Mouse (Mus musculus): ENCODE data around the gene Alyref2. TPM values are rescaled to one million over a fixed set of nuclear protein-coding genes. Genes with fewer than 3 reads are reported as not detected.

Alyref2 gene
- polyA plus RNA-seq (2011; ENCODE audit: insufficient read length, low read depth, missing spikeins), result 4.0 and 6.1 TPM in 2 replicates

DNA sequence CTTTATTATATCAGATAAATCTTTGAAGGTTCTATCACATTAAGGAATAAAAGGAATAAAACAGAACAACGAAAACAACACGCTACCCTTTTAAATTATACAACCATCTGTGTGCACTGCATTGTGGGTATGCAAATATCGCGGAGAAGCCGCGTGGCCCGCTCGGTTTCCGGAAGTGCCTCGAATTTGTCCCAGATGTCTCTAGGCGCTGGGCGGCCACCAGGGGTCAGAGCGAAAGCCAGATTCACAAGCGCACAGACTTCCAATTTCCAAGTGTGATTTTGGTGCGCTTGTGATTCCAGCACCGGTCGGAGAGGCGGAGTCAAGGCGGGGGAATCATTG, at the start of gene Alyref2:
Gene Alyref2 (plus strand): TSS at position 229 of the 342 bp plus-strand sequence.
- Histone ChIP-seq H3K4me1 (ENCODE audit: control insufficient read depth, insufficient read depth, low read length) (no peaks in the 10 kb centered on the region), H3K4me3 (ENCODE audit: insufficient read depth, low read length) (peak within 1 kb of the TSS; percentile 50), H3K27ac (ENCODE audit: insufficient read depth, low read length) (peak within 1 kb of the TSS; percentile 93)
- no peak for TF ChIP-seq POLR2A (IDR thresholded peaks at IDR 0.05; ENCODE audit: low read depth, low read length)
- TF ChIP-seq CTCF (IDR thresholded peaks at IDR 0.05; ENCODE audit: borderline replicate concordance, insufficient read depth, low read length), result peak; percentile 40; the same call in 1 of the 2 replicates

DNA sequence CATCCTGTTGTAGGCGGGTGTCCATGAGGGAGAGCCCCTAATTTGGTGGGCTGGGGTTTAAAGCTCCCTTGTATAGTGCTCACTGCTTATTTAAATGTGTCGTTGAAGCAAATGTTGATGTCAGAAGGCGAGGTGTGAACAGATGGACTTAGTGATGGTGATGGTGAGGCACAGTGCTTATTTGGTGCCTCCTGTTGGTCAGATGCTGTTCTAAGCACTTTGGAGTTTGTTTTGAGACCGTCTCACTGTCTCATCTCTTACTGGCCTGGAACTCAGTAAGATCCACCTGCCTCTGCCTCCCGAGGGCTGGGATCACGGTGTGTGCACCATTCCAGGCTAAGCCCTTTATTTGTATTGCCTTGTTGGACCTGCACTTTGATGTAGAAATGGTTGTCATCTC, 48.4 kb upstream of the Alyref2 start:
- Histone ChIP-seq H3K4me3 (ENCODE audit: insufficient read depth, low read length) (no peak overlapping the region), H3K4me1 (ENCODE audit: control insufficient read depth, insufficient read depth, low read length) (no peaks in the 10 kb centered on the region), H3K27ac (ENCODE audit: insufficient read depth, low read length) (no peak overlapping the region)
- TF ChIP-seq POLR2A (IDR thresholded peaks at IDR 0.05; ENCODE audit: low read depth, low read length) (no peak), CTCF (IDR thresholded peaks at IDR 0.05; ENCODE audit: borderline replicate concordance, insufficient read depth, low read length) (no peak)

DNA sequence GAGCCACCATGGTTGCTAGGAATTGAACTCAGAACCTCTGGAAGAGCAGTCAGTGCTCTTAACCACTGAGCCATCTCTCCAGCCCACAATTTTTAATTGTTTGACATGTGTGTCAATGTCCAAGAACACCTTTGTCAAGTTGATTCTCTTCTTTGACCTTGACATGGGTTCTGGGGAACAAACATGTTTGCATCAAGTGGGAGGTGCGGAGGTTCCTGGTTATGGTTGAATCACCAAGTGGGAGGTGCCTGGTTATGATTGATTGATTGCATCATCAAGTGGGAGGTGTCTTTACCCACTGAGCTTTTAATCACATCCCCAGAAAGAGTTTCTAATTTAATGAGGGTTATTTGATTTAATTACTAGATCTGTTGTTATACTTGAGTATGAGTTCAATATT, 45.7 kb upstream of the Alyref2 start:
- Histone ChIP-seq H3K4me1 (ENCODE audit: control insufficient read depth, insufficient read depth, low read length) (no peaks in the 10 kb centered on the region), H3K4me3 (ENCODE audit: insufficient read depth, low read length) (no peak overlapping the region), H3K27ac (ENCODE audit: insufficient read depth, low read length) (no peak overlapping the region)
- no peak for TF ChIP-seq POLR2A (IDR thresholded peaks at IDR 0.05; ENCODE audit: low read depth, low read length)
- no peak for TF ChIP-seq CTCF (IDR thresholded peaks at IDR 0.05; ENCODE audit: borderline replicate concordance, insufficient read depth, low read length)

DNA sequence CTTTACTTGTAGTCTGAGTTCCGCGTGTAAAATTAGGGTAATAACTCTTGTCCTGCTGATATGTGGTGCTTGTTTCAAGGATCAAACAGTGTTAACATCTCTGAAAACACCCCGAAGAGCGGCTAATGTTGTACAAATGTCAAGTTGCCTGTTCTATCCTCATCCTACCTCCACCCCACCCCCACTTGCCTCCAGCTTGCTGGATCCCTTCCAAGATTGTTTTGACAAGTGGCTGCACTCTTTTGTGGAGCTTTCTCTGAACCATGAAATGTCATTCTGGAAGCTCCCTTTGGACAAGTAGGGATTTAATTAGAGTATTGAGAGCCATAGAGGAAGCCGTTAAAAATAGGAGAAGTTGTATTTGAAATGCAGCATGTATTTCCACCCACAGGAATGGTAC, 43.5 kb upstream of the Alyref2 start:
- TF ChIP-seq CTCF (IDR thresholded peaks at IDR 0.05; ENCODE audit: borderline replicate concordance, insufficient read depth, low read length), result no peak
- TF ChIP-seq POLR2A (IDR thresholded peaks at IDR 0.05; ENCODE audit: low read depth, low read length), result no peak
- Histone ChIP-seq H3K27ac (ENCODE audit: insufficient read depth, low read length) (no peak overlapping the region), H3K4me3 (ENCODE audit: insufficient read depth, low read length) (no peak overlapping the region), H3K4me1 (ENCODE audit: control insufficient read depth, insufficient read depth, low read length) (no peaks in the 10 kb centered on the region)

DNA sequence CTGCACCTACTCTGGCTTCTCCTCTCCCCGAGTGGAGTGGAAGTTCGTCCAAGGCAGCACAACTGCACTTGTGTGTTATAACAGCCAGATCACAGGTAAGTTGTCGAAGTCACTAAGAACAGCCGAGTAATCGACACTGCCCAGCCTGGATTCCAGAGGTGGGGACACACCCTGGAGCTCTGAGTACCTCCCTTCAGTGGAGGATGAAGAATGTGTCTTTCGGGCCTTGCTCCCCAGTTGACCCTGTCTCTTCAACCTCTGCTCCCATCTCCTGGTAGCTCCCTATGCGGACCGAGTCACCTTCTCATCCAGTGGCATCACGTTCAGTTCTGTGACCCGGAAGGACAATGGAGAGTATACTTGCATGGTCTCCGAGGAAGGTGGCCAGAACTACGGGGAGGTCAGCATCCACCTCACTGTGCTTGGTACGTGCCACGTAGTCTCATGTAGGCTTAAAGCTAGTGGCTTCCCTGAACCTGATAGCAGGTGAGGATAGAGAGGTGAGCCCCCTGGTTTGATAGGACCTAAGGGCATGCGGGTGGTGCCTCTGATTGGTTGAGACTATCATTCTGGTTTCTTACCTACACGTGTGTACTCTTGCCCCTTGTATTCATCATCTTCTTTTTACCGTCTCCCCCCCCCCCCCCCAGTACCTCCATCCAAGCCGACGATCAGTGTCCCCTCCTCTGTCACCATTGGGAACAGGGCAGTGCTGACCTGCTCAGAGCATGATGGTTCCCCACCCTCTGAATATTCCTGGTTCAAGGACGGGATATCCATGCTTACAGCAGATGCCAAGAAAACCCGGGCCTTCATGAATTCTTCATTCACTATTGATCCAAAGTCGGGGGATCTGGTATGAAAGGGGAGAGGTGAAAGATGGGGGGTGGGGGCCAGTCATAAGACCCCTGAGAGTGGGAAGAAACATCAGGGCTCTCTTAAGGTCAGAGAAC, 42.5 kb upstream of the Alyref2 start:
- H3K27ac ChIP-seq (ENCODE audit: insufficient read depth, low read length), result no peak overlapping the region
- no peak overlapping the region for H3K4me3 ChIP-seq (ENCODE audit: insufficient read depth, low read length)
- H3K4me1 ChIP-seq (ENCODE audit: control insufficient read depth, insufficient read depth, low read length), result no peaks in the 10 kb centered on the region
- TF ChIP-seq POLR2A (IDR thresholded peaks at IDR 0.05; ENCODE audit: low read depth, low read length), result no peak
- TF ChIP-seq CTCF (IDR thresholded peaks at IDR 0.05; ENCODE audit: borderline replicate concordance, insufficient read depth, low read length), result no peak

DNA sequence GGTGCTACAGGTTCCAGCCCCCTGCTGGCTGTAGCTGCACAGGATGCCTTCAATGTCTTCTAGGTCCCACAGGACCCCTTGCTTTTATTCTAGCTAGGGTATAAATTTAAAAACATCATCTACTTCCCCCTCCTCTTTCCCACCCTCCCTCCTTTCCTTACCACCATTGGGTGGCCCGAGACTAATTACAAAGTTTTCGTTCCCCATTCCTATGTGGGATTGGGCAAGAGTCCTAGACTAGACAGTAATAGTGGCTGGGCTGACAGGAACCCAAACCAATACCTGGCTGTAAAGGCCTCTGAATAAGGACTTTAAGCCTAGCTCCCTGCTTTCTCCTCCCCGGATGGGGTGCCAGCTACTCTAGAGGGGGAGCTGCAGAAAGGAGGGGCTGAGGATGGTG, 40.1 kb upstream of the Alyref2 start:
- H3K4me1 ChIP-seq (ENCODE audit: control insufficient read depth, insufficient read depth, low read length), result no peaks in the 10 kb centered on the region
- H3K4me3 ChIP-seq (ENCODE audit: insufficient read depth, low read length), result no peak overlapping the region
- H3K27ac ChIP-seq (ENCODE audit: insufficient read depth, low read length), result no peak overlapping the region
- no peak for TF ChIP-seq CTCF (IDR thresholded peaks at IDR 0.05; ENCODE audit: borderline replicate concordance, insufficient read depth, low read length)

DNA sequence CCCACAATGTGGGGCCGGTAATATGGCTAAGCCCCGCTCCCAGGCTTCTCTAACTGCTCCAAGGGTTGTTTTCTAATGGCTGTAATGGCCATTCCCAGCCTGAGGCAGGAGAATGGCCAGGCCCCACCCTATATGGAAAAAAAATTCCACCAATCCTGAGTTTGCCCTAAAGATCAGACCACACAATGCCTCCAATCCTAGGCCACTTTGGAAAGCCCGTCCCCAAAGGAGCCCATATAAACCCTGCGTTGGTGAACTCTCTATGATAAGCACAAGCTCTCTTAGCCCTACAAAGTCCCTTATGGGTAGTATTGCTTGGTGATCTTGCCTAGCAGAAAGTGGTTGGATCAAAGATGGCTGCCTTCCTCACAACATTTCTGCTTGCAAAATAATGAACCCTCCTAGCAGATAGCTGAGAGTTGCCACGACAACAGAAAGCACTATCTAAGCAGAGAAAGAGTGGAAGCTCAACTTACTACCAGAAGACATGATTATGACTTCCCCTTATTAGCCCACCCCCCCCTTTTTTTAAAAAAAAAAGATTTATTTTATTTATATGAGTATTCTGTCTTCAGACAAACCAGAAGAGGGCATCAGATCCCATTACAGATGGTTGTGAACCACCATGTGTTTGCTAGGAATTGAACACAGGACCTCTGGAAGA, 37.4 kb upstream of the Alyref2 start:
- Histone ChIP-seq H3K4me1 (ENCODE audit: control insufficient read depth, insufficient read depth, low read length) (no peaks in the 10 kb centered on the region), H3K4me3 (ENCODE audit: insufficient read depth, low read length) (no peak overlapping the region), H3K27ac (ENCODE audit: insufficient read depth, low read length) (no peak overlapping the region)
- TF ChIP-seq POLR2A (IDR thresholded peaks at IDR 0.05; ENCODE audit: low read depth, low read length) (no peak), CTCF (IDR thresholded peaks at IDR 0.05; ENCODE audit: borderline replicate concordance, insufficient read depth, low read length) (no peak)

DNA sequence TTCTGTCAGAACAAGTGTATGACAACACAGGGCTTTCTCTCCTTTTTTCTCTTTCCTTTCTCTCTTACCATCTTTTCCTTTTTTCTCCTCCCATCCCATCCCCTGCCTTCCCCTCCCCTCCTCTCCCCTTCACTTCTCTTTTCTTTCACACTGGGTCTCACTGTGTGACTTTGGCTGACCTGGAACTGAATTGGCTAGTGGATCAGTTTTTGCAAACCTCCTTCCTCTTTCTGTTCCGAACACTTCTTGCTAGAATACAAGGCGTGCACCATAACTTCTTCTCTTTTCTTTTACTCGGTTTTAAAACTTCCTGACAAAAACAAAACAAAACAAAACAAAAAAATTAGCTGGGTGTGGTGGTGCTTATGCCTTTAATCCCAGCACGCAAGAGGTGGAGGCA, 36.7 kb upstream of the Alyref2 start:
- H3K4me1 ChIP-seq (ENCODE audit: control insufficient read depth, insufficient read depth, low read length), result 0 out of 2 replicates have a peak, but pooled peaks cover 2% of the 10 kb centered on the region
- H3K4me3 ChIP-seq (ENCODE audit: insufficient read depth, low read length), result no peak overlapping the region
- TF ChIP-seq POLR2A (IDR thresholded peaks at IDR 0.05; ENCODE audit: low read depth, low read length), result no peak
- no peak for TF ChIP-seq CTCF (IDR thresholded peaks at IDR 0.05; ENCODE audit: borderline replicate concordance, insufficient read depth, low read length)
- no peak overlapping the region for H3K27ac ChIP-seq (ENCODE audit: insufficient read depth, low read length)

DNA sequence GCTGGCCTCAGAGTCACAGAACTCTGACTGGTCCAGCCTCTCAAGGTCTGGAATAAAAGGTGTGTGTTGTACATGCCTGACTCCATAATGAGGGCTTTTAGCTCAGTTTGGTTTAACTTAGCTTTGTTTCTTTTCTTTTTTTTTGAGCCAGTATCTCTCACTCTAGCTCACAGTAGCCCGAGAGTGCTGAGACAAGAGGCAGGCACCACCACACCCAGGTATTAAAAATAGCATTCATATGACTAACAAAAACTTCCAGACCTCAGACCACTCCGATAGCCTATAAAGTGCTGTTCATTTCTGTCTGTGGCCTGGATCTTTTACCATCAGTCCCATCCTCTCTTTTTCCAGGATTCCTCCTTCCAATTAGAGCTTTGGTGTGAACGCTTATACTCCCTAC, 33.6 kb upstream of the Alyref2 start:
- TF ChIP-seq POLR2A (IDR thresholded peaks at IDR 0.05; ENCODE audit: low read depth, low read length), result no peak
- no peak for TF ChIP-seq CTCF (IDR thresholded peaks at IDR 0.05; ENCODE audit: borderline replicate concordance, insufficient read depth, low read length)

DNA sequence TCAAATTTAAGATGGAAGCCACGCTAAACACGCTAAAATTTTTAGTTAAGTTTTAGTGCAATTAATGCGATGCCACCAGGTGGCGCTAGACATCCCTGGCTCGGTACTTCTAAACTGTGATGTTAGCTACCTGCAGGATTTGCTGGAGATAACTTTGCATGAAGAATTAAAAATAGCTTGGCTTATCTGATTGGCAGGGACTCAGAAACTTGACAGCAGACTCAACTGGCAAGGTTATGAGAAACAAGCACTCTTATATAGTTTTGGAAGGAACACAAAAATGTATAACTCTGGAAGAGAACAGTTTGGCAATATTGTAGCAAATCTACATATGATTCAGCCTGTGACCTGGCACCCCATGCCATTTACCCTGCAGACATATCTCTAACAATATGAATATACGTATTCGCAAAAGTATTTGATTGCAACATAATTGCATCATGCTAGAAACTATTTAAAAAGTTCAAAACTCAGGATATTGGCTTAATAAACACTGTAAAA, 32.9 kb upstream of the Alyref2 start:
- peak overlapping the region; percentile 86 for H3K27ac ChIP-seq (ENCODE audit: insufficient read depth, low read length)
- no peak overlapping the region for H3K4me3 ChIP-seq (ENCODE audit: insufficient read depth, low read length)
- 0 out of 2 replicates have a peak, but pooled peaks cover 2% of the 10 kb centered on the region for H3K4me1 ChIP-seq (ENCODE audit: control insufficient read depth, insufficient read depth, low read length)
- TF ChIP-seq POLR2A (IDR thresholded peaks at IDR 0.05; ENCODE audit: low read depth, low read length) (no peak), CTCF (IDR thresholded peaks at IDR 0.05; ENCODE audit: borderline replicate concordance, insufficient read depth, low read length) (peak; percentile 64; the same call in 1 of the 2 replicates)

More for the DNA sequence above, 33.6 kb upstream of the Alyref2 start:
- Histone ChIP-seq H3K4me1 (ENCODE audit: control insufficient read depth, insufficient read depth, low read length) (0 out of 2 replicates have a peak, but pooled peaks cover 2% of the 10 kb centered on the region), H3K4me3 (ENCODE audit: insufficient read depth, low read length) (no peak overlapping the region), H3K27ac (ENCODE audit: insufficient read depth, low read length) (peak overlapping the region; percentile 55)
